Mouse (Mus musculus) stomach, embryonic 16.5 days (tissue): ENCODE results near the gene Pyy. TPM values are rescaled to one million over a fixed set of nuclear protein-coding genes. Genes with fewer than 3 reads are reported as not detected.

Experiments used
- ATAC-seq: fragments of 200-750 bp; cut with Nextera tagmentation; 2 replicates; pipeline ENCODE4 v1.8.0; 2017; ENCODE audit warnings: moderate number of reproducible peaks, moderate TSS enrichment; ENCODE audit not compliant: insufficient read depth, low FRiP score
- H3K27ac ChIP-seq: fragments of 300-500 bp; sonication (generic); 2 replicates; pipeline ENCODE4 v1.5.1; 2014; ENCODE audit warnings: low read length
- H3K27me3 ChIP-seq: fragments of 300-500 bp; sonication (generic); 2 replicates; pipeline ENCODE4 v1.6.1; 2014; ENCODE audit warnings: low read length, control low read depth, mixed read lengths; ENCODE audit not compliant: control insufficient read depth, insufficient read depth
- H3K36me3 ChIP-seq: fragments of 300-500 bp; sonication (generic); 2 replicates; pipeline ENCODE4 v1.6.1; 2014; ENCODE audit warnings: low read length; ENCODE audit not compliant: control insufficient read depth, insufficient read depth
- H3K4me1 ChIP-seq: fragments of 300-500 bp; sonication (generic); 2 replicates; pipeline ENCODE4 v1.6.1; 2014; ENCODE audit warnings: low read length, control low read depth, mixed read lengths; ENCODE audit not compliant: control insufficient read depth, insufficient read depth
- H3K4me2 ChIP-seq: fragments of 300-500 bp; sonication (generic); 2 replicates; pipeline ENCODE4 v1.6.1; 2014; ENCODE audit warnings: low read depth, low read length, mixed read lengths
- H3K4me3 ChIP-seq: fragments of 300-500 bp; sonication (generic); replicated peaks from 2 replicates; pipeline ENCODE4 v1.5.1; 2014; ENCODE audit warnings: mild to moderate bottlenecking, low read length
- H3K9ac ChIP-seq: fragments of 300-500 bp; sonication (generic); 2 replicates; pipeline ENCODE4 v1.6.1; 2014; ENCODE audit warnings: low read length
- H3K9me3 ChIP-seq: fragments of 300-500 bp; sonication (generic); replicated peaks from 2 replicates; pipeline ENCODE4 v1.6.1; 2016; ENCODE audit warnings: low read length, control low read depth; ENCODE audit not compliant: control insufficient read depth
- WGBS: fragments of 180-500 bp; shearing (Covaris S2); extraction: QIAGEN DNeasy Blood & Tissue Kit; methylation state at CpG from one replicate; pipeline ENCODE4 v1.1.7; 2014; 5-methylcytosine and 5-hydroxymethylcytosine counted together
- polyA plus RNA-seq: library from polyadenylated mRNA; unstranded; fragments of >200 nt; fragmentation: Nextera tagmentation; extraction: Ambion mirVana; gene quantifications from 2 replicates; pipeline ENCODE4 v1.2.1, GENCODE M21; 2015

The Pyy gene
- polyA plus RNA-seq, 1 experiment from 2014 or later, result 56.0 TPM

DNA sequence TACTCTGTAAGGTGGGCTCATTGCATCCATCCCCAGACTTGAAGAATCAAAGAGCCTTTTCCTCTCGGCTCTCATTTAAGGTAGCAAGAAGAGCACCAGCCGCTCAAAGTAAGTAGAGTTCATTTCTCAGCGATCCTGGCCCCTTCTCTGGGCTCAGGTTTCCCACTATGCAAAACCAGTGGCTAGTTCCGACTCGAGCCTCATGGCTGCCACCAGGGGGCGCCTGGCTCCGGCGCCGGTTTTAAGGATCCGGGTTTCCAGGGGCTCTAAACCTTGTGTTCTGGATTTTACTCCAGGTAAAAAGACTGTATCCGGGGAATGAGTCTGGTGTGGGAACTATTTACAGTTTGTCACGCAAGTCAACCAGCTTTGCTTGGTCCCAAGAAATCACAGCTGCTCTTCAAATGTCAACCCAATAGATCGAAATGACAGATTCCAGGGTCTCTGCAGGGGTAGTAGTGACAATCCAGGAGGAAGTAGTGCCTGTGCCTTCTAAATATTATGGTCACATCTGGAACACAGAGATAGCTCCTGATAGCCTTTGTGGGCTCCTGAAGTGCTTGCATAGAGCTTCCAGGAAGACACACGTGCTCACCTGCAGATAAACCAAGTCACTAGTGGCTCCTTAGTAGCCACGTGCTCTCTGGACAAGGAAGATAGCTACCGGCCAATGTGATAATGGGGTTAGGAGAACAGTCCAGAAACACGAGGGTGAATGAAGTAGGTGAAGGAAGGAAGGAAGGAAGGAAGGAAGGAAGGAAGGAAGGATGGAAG lies 5.0 kb downstream of the Pyy start:
- Histone ChIP-seq H3K4me2 (no peak overlapping the region), H3K4me3 (no peak overlapping the region), H3K27me3 (peaks cover 35% of the 10 kb centered on the region), H3K9me3 (no peaks in the 10 kb centered on the region), H3K9ac (peak overlapping the region; percentile 17; the same call in 1 of the 2 replicates), H3K4me1 (0 out of 2 replicates have a peak, but pooled peaks cover 5% of the 10 kb centered on the region), H3K36me3 (no peaks in the 10 kb centered on the region), H3K27ac (no peak overlapping the region)
- ATAC-seq, result no peak
- WGBS, result 18% methylated on average over 17 of the region's 17 CpGs

DNA sequence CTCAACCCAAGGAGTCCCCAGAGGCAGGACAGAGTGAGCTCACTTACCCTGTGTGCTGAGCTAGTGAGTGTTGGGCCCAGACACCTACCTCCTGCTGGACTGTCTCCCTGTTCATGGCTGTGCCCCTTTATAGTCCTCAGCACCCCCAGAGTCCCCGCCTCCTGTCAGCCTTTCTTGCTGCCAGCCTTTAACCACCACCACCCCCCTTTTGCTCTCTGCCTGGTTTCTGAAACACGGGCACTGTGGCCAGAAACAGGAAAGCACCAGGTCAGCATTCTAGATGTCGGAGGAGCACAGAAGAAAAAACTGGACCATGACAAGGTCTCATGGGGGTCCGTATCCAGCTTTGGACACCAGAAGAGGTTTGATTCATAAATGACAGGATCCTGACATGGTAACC lies 6.4 kb downstream of the Pyy start, which contains the start of gene Ppy:
Ppy (minus strand) TSS at position 101 of the 400 bp plus-strand sequence.
- Histone ChIP-seq H3K36me3 (no peaks in the 10 kb centered on the region), H3K9me3 (no peaks in the 10 kb centered on the region), H3K9ac (peak within 1 kb of the TSS; percentile 17; the same call in 1 of the 2 replicates), H3K27me3 (peaks cover 20% of the 10 kb centered on the region), H3K4me2 (no peak within 1 kb of the TSS), H3K27ac (no peak within 1 kb of the TSS), H3K4me3 (no peak within 1 kb of the TSS), H3K4me1 (peaks cover 15% of the 10 kb centered on the region; the same call in 1 of the 2 replicates)
- 84% methylated on average over 4 of the region's 4 CpGs for WGBS
- ATAC-seq, result no peak

- Histone ChIP-seq H3K4me1 (peaks cover 12% of the 10 kb centered on the region; the same call in 1 of the 2 replicates), H3K9ac (peak overlapping the region; percentile 62), H3K27me3 (no peaks in the 10 kb centered on the region), H3K9me3 (no peaks in the 10 kb centered on the region), H3K36me3 (no peaks in the 10 kb centered on the region), H3K4me3 (peak overlapping the region; percentile 36), H3K27ac (peak overlapping the region; percentile 74), H3K4me2 (peak overlapping the region; percentile 52)
- peak; percentile 94 for ATAC-seq
- 2% methylated on average over 18 of the region's 18 CpGs for WGBS
These were observed 10.7 kb downstream of the Pyy start for GRCm38 (mm10) chr11:102096887-102097391.

DNA sequence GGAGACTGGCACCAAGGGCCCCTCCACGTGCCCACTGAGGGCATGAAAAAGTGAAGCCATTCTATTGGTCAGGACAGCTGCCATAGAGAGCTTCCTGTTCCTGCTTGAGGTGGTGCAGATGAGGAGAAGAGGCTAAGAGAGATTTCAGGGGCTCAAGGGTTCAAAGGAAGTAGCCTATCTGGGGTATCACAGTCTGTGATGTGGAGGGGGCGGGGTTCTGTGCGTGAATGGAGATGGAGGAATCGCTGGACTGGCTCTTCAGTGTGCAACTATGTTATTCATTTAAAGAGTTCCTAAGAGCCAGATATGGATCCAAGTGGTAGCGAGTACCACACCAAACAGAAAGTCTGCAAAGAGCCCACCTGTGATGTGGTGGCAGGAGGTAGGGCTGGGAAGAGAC lies 11.2 kb downstream of the Pyy start:
- no peaks in the 10 kb centered on the region for H3K36me3 ChIP-seq
- no peak for ATAC-seq
- H3K9ac ChIP-seq, result no peak overlapping the region
- H3K27me3 ChIP-seq, result no peaks in the 10 kb centered on the region
- WGBS, result 66% methylated on average over 5 of the region's 5 CpGs
- peaks cover 11% of the 10 kb centered on the region; the same call in 1 of the 2 replicates for H3K4me1 ChIP-seq
- H3K4me2 ChIP-seq, result peak overlapping the region; percentile 52
- H3K9me3 ChIP-seq, result no peaks in the 10 kb centered on the region
- H3K27ac ChIP-seq, result peak overlapping the region; percentile 74
- peak overlapping the region; percentile 36 for H3K4me3 ChIP-seq

- no peaks in the 10 kb centered on the region for H3K9me3 ChIP-seq
- H3K9ac ChIP-seq, result peak overlapping the region; percentile 10; the same call in 1 of the 2 replicates
- no peaks in the 10 kb centered on the region for H3K36me3 ChIP-seq
- no peak overlapping the region for H3K4me3 ChIP-seq
- no peak overlapping the region for H3K4me2 ChIP-seq
- WGBS, result 78% methylated on average over 3 of the region's 3 CpGs
- peaks cover 11% of the 10 kb centered on the region; the same call in 1 of the 2 replicates for H3K4me1 ChIP-seq
- no peak for ATAC-seq
- no peak overlapping the region; the same call in 1 of the 2 replicates for H3K27ac ChIP-seq
- H3K27me3 ChIP-seq, result no peaks in the 10 kb centered on the region
These were observed 12.0 kb downstream of the Pyy start for GRCm38 (mm10) chr11:102095676-102096075.

- Histone ChIP-seq H3K9me3 (no peaks in the 10 kb centered on the region), H3K27ac (peak overlapping the region; percentile 83)
These were observed 18.4 kb downstream of the Pyy start for GRCm38 (mm10) chr11:102089088-102089808.

GRCm38 (mm10) chr11:102087931-102088898 lies 19.4 kb downstream of the Pyy start, which contains the start of gene Mpp2:
Mpp2 (minus strand) TSS chr11:102088515.
- H3K4me1 ChIP-seq, result peaks cover 12% of the 10 kb centered on the region
- H3K27me3 ChIP-seq, result no peaks in the 10 kb centered on the region
- WGBS, result under 1% methylated on average over 49 of the region's 49 CpGs
- H3K4me2 ChIP-seq, result peak within 1 kb of the TSS; percentile 80
- ATAC-seq, result peak; percentile 77
- H3K9me3 ChIP-seq, result no peaks in the 10 kb centered on the region
- H3K27ac ChIP-seq, result peak within 1 kb of the TSS; percentile 83
- peak within 1 kb of the TSS; percentile 72 for H3K9ac ChIP-seq
- peak within 1 kb of the TSS; percentile 60 for H3K4me3 ChIP-seq
- no peaks in the 10 kb centered on the region for H3K36me3 ChIP-seq

More at GRCm38 (mm10) chr11:102089088-102089808, 18.4 kb downstream of the Pyy start:
- ATAC-seq, result peak; percentile 74
- peak overlapping the region; percentile 60 for H3K4me3 ChIP-seq
- no peaks in the 10 kb centered on the region for H3K27me3 ChIP-seq
- H3K4me1 ChIP-seq, result peaks cover 12% of the 10 kb centered on the region
- 2% methylated on average over 20 of the region's 20 CpGs for WGBS
- H3K4me2 ChIP-seq, result peak overlapping the region; percentile 80
- peak overlapping the region; percentile 72 for H3K9ac ChIP-seq
- H3K36me3 ChIP-seq, result no peaks in the 10 kb centered on the region

- under 1% methylated on average over 39 of the region's 39 CpGs for WGBS
- H3K27me3 ChIP-seq, result no peaks in the 10 kb centered on the region
- H3K4me2 ChIP-seq, result peak overlapping the region; percentile 80
- H3K9me3 ChIP-seq, result no peaks in the 10 kb centered on the region
- no peaks in the 10 kb centered on the region for H3K36me3 ChIP-seq
- ATAC-seq, result peak; percentile 68
- H3K4me1 ChIP-seq, result peaks cover 16% of the 10 kb centered on the region
- H3K27ac ChIP-seq, result peak overlapping the region; percentile 83
- H3K4me3 ChIP-seq, result peak overlapping the region; percentile 60
- peak overlapping the region; percentile 72 for H3K9ac ChIP-seq
These were observed 20.4 kb downstream of the Pyy start for GRCm38 (mm10) chr11:102087081-102087751.
